Mouse (Mus musculus) stomach, embryonic 15.5 days (tissue): ENCODE measurements at regions not wholly inside any gene's neighbourhood (a gene's known extent, or its start where the extent isn't known, plus 50 kb on each side); places are given as distances from the start of the nearest gene placed in this dataset.

ENCODE experiments used
- ATAC-seq: fragments of 200-750 bp; cut with Nextera tagmentation; 2 replicates; pipeline ENCODE4 v1.8.0; 2017; ENCODE audit warnings: low read depth, moderate number of reproducible peaks, moderate TSS enrichment; ENCODE audit not compliant: insufficient read depth, low FRiP score
- H3K27ac ChIP-seq: fragments of 300-500 bp; sonication (generic); 2 replicates; pipeline ENCODE4 v1.5.1; 2015; ENCODE audit warnings: mild to moderate bottlenecking, inconsistent platforms
- H3K27me3 ChIP-seq: fragments of 300-500 bp; sonication (generic); replicated peaks from 2 replicates; pipeline ENCODE4 v1.6.1; 2015; ENCODE audit warnings: inconsistent platforms
- H3K36me3 ChIP-seq: fragments of 300-500 bp; sonication (generic); 2 replicates; pipeline ENCODE4 v1.6.1; 2015; ENCODE audit warnings: inconsistent platforms
- H3K4me1 ChIP-seq: fragments of 300-500 bp; sonication (generic); 2 replicates; pipeline ENCODE4 v1.6.1; 2015; ENCODE audit warnings: inconsistent platforms
- H3K4me2 ChIP-seq: fragments of 300-500 bp; sonication (generic); 2 replicates; pipeline ENCODE4 v1.6.1; 2015; ENCODE audit warnings: mild to moderate bottlenecking, inconsistent platforms
- H3K4me3 ChIP-seq: fragments of 300-500 bp; sonication (generic); replicated peaks from 2 replicates; pipeline ENCODE4 v1.5.1; 2015; ENCODE audit warnings: inconsistent platforms
- H3K9ac ChIP-seq: fragments of 300-500 bp; sonication (generic); 2 replicates; pipeline ENCODE4 v1.6.1; 2015; ENCODE audit warnings: inconsistent platforms
- H3K9me3 ChIP-seq: fragments of 300-500 bp; sonication (generic); 2 replicates; pipeline ENCODE4 v1.6.1; 2016; ENCODE audit warnings: inconsistent platforms
- WGBS: fragments of 180-500 bp; shearing (Covaris S2); methylation state at CpG from one replicate; pipeline ENCODE4 v1.1.7; 2015; 5-methylcytosine and 5-hydroxymethylcytosine counted together

- Histone ChIP-seq H3K27ac (no peak overlapping the region), H3K36me3 (no peaks in the 10 kb centered on the region), H3K9me3 (no peaks in the 10 kb centered on the region), H3K27me3 (no peaks in the 10 kb centered on the region), H3K4me3 (no peak overlapping the region), H3K4me2 (no peak overlapping the region), H3K9ac (no peak overlapping the region), H3K4me1 (no peaks in the 10 kb centered on the region)
- 84% methylated on average over 6 of the region's 6 CpGs for WGBS
- ATAC-seq, result no peak
These were observed 67.8 kb upstream of the Zfp831 start for GRCm38 (mm10) chr2:174575546-174575945.

DNA sequence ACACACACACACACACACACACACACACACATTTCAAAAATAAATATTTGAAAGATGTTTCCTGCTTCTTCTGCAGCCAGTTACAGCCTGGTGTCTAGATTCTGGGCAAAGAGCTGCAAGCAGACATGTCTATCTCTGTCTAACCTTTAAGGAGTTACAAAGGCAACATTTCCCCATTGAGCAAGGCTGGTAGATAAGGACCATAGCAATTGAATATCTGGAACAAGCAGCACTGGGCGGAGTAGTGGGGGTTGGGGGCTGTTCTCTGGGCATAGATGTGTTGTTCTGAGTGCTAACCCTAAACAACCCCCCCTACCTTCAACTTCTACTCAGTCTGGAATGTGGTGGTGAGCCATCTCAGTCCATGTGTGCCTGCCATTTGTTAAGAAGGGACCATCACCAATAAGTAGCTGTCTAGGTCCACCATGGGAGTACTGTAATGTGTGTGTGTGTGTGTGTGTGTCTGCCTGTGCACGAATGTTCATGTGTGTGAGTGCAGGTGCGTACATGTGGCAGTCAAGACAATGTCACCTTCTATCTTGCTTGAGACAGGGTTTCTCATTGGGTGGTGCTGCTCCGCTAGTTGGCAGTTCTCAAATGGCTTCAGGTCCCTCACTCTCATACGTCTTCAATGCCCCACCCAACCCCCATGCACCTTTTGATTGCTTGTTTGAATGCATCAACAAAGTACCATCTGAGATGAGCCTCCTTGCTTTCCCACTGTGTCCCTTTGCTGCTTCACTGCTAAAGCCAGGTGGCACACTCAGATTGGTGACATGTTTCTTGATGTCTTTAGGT, 62.2 kb upstream of the Zfp831 start:
- no peak for ATAC-seq
- no peak overlapping the region for H3K9ac ChIP-seq
- no peak overlapping the region for H3K27ac ChIP-seq
- no peaks in the 10 kb centered on the region for H3K4me1 ChIP-seq
- H3K9me3 ChIP-seq, result no peaks in the 10 kb centered on the region
- no peak overlapping the region for H3K4me2 ChIP-seq
- WGBS, result 85% methylated on average over 5 of the region's 5 CpGs
- no peaks in the 10 kb centered on the region for H3K27me3 ChIP-seq
- no peak overlapping the region for H3K4me3 ChIP-seq
- no peaks in the 10 kb centered on the region for H3K36me3 ChIP-seq

- no peaks in the 10 kb centered on the region for H3K9me3 ChIP-seq
- WGBS, result 70% methylated on average over 2 of the region's 2 CpGs
- no peak overlapping the region for H3K4me2 ChIP-seq
- no peaks in the 10 kb centered on the region for H3K4me1 ChIP-seq
- H3K9ac ChIP-seq, result no peak overlapping the region
- no peak for ATAC-seq
- H3K27ac ChIP-seq, result no peak overlapping the region
- H3K36me3 ChIP-seq, result no peaks in the 10 kb centered on the region
- no peaks in the 10 kb centered on the region for H3K27me3 ChIP-seq
- no peak overlapping the region for H3K4me3 ChIP-seq
These were observed 59.1 kb upstream of the Zfp831 start for GRCm38 (mm10) chr2:174584272-174584671.
